ENCODE assay signal across 21 mouse cellular contexts in genomic region chr14:98956788-98957187, GRCm38 (mm10). TPM values are rescaled to one million over a fixed set of nuclear protein-coding genes. Genes with fewer than 3 reads are reported as not detected.
DNase-seq lines count a peak whose midpoint lies in the region; ATAC-seq lines count a peak whose summit lies in the region.
"Had no signal": no experiment of that assay in that cellular context is flagged by ENCODE, and none has a peak within 500 bp of the region (broad histone marks: within the 10 kb centered on the region; RNA-seq: fewer than 3 reads in every experiment).

No protein-coding gene starts in this region.

- peak; percentile 8 for DNase-seq in liver
- no peak for DNase-seq in frontal cortex, adult 2 months (ENCODE audit: extremely low spot score in 1 of 2, low spot score in 1 of 2)
- no peak for DNase-seq in layer of hippocampus, adult 18-20 months (ENCODE audit: low spot score in 2 of 2)
- DNase-seq: adrenal gland, postnatal 14 days; cerebellum, adult 18-20 months; cerebellum, adult 9-11 months; cerebellum, postnatal 36 days; gastrocnemius, postnatal 10 days had no signal

- no peaks in the 10 kb centered on the region for H3K9me3 ChIP-seq in liver, embryonic 15.5 days (replicated peaks)
- H3K9me3 ChIP-seq in midbrain, embryonic 15.5 days = no peaks in the 10 kb centered on the region
- H3K9me3 ChIP-seq: embryonic facial prominence, embryonic 15.5 days; forebrain, embryonic 10.5 days; heart, embryonic 12.5 days; hindbrain, embryonic 15.5 days had no signal

- no peaks in the 10 kb centered on the region for H3K27me3 ChIP-seq in liver, embryonic 15.5 days
- H3K27me3 ChIP-seq in midbrain, embryonic 15.5 days (replicated peaks) = no peaks in the 10 kb centered on the region
- H3K27me3 ChIP-seq: CH12.LX; embryonic facial prominence, embryonic 15.5 days; heart, embryonic 12.5 days; hindbrain, embryonic 15.5 days had no signal

- no peak overlapping the region for H3K9ac ChIP-seq in liver, embryonic 15.5 days
- H3K9ac ChIP-seq in midbrain, embryonic 15.5 days = no peak overlapping the region
- H3K9ac ChIP-seq: embryonic facial prominence, embryonic 15.5 days; heart, embryonic 12.5 days; hindbrain, embryonic 15.5 days had no signal

- no peak overlapping the region for H3K27ac ChIP-seq in liver, embryonic 15.5 days (replicated peaks)
- H3K27ac ChIP-seq in midbrain, embryonic 15.5 days = no peak overlapping the region
- H3K27ac ChIP-seq: embryonic facial prominence, embryonic 15.5 days; forebrain, embryonic 10.5 days; hindbrain, embryonic 15.5 days had no signal

- no peaks in the 10 kb centered on the region for H3K4me1 ChIP-seq in liver, embryonic 15.5 days (replicated peaks)
- peaks cover 5% of the 10 kb centered on the region; the same call in 1 of the 2 replicates for H3K4me1 ChIP-seq in midbrain, embryonic 15.5 days
- H3K4me1 ChIP-seq: embryonic facial prominence, embryonic 15.5 days; forebrain, embryonic 10.5 days; heart, embryonic 12.5 days; hindbrain, embryonic 15.5 days had no signal

- H3K4me2 ChIP-seq in liver, embryonic 15.5 days = peak overlapping the region; percentile 25
- H3K4me2 ChIP-seq in midbrain, embryonic 15.5 days = no peak overlapping the region
- H3K4me2 ChIP-seq: embryonic facial prominence, embryonic 15.5 days; heart, embryonic 12.5 days; hindbrain, embryonic 15.5 days had no signal

- ATAC-seq in common myeloid progenitor, adult 5-6 weeks (replicated peaks; ENCODE audit: low read depth, poor library complexity, severe bottlenecking) = peak; percentile 92
- ATAC-seq in liver, embryonic 15.5 days (ENCODE audit: insufficient read depth) = no peak
- no peak for ATAC-seq in midbrain, embryonic 15.5 days (replicated peaks)
- ATAC-seq: activated CD4-positive, CD25-positive, alpha-beta regulatory T cell, adult 4 months; forebrain, embryonic 14.5 days; Patski had no signal

- no peaks in the 10 kb centered on the region for H3K36me3 ChIP-seq in liver, embryonic 15.5 days (replicated peaks)
- H3K36me3 ChIP-seq in midbrain, embryonic 15.5 days (replicated peaks) = no peaks in the 10 kb centered on the region
- H3K36me3 ChIP-seq: embryonic facial prominence, embryonic 15.5 days; forebrain, embryonic 10.5 days; heart, embryonic 12.5 days; hindbrain, embryonic 15.5 days had no signal

- 51% methylated on average over 9 of the region's 9 CpGs for WGBS in liver, embryonic 15.5 days (ENCODE audit: insufficient replicate concordance)
- WGBS in midbrain, embryonic 15.5 days = 90% methylated on average over 9 of the region's 9 CpGs

- no peak overlapping the region for H3K4me3 ChIP-seq in liver, embryonic 15.5 days (replicated peaks)
- H3K4me3 ChIP-seq in midbrain, embryonic 15.5 days = no peak overlapping the region
- H3K4me3 ChIP-seq: embryonic facial prominence, embryonic 15.5 days; erythroblast, embryonic 14.5 days; forebrain, embryonic 10.5 days; heart, embryonic 12.5 days; hindbrain, embryonic 15.5 days had no signal

RNA-seq across cellular contexts. Expression of gene Rpl36a-ps1, which starts 37.3 kb away (rescaled TPM):
- total RNA-seq in common myeloid progenitor, adult 5-6 weeks (2017) = 54.5 and 75.3 TPM in 2 replicates
- polyA plus RNA-seq in liver, embryonic 15.5 days (2015; fragmentation: Nextera tagmentation; extraction: Ambion mirVana) = 0.67 and 0.69 TPM in 2 replicates
- polyA plus RNA-seq in frontal cortex, adult 2 months (2012; rRNA removed) = 2.4 and 3.1 TPM in 2 replicates
- not detected in 2 replicates for polyA plus RNA-seq in midbrain, embryonic 15.5 days (2015; fragmentation: Nextera tagmentation; extraction: Ambion mirVana)
- 1 to 10 TPM; 1.3 to 2.7 TPM for total RNA-seq in layer of hippocampus, adult 18-20 months (2021)
- polyA plus RNA-seq: gonadal fat pad, adult 2 months; hindbrain, embryonic 15.5 days had no signal
